7 mouse cellular contexts compared by ENCODE assay signal in the genomic region with DNA sequence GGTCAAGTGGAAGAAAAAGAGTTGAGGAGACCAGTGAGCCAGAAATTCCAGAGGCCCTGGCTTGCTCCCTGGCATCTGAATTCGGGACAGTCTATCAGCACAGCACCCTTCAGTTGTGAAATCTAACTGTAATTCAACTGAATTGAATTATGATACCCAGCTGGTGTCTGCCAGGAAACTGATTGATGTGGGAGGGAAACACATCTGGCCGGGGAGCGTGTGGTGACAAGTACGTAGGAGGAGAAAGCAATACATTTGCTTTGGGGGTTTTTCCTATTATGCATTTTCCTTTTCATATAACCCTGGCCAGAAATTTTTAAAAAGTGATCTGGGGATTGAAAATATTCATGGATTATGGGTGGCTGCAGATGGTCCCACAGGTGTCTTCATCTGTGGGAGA.
"Had no signal": no experiment of that assay in that cellular context is flagged by ENCODE, and none has a peak within 500 bp of the region (broad histone marks: within the 10 kb centered on the region; RNA-seq: fewer than 3 reads in every experiment).

No protein-coding gene starts in this region.

- DNase-seq: kidney, adult 11 months; kidney, adult 9 months; kidney, postnatal 4 days; lung, embryonic 14.5 days; lung, postnatal 10 days; lung, postnatal 4 days; midbrain, embryonic 14.5 days had no signal
